Mouse (Mus musculus) liver, embryonic 13.5 days (tissue): Measurements from ENCODE around the gene 4933411K16Rik. TPM values are rescaled to one million over a fixed set of nuclear protein-coding genes. Genes with fewer than 3 reads are reported as not detected.

Experiments used
- ATAC-seq: fragments of 200-750 bp; cut with Nextera tagmentation; 2 replicates; pipeline ENCODE4 v1.8.0; 2017; ENCODE audit warnings: low read depth, mild to moderate bottlenecking, moderate number of reproducible peaks, moderate library complexity
- DNase-seq: peaks from one replicate; pipeline ENCODE4 v3.0.0; 2022
- H3K27ac ChIP-seq: fragments of 300-500 bp; sonication (generic); 2 replicates; pipeline ENCODE4 v1.5.1; 2015; ENCODE audit warnings: moderate library complexity, mild to moderate bottlenecking, inconsistent platforms
- H3K27me3 ChIP-seq: fragments of 300-500 bp; sonication (generic); 2 replicates; pipeline ENCODE4 v1.6.1; 2015; ENCODE audit warnings: mild to moderate bottlenecking, inconsistent platforms
- H3K36me3 ChIP-seq: fragments of 300-500 bp; sonication (generic); 2 replicates; pipeline ENCODE4 v1.6.1; 2015; ENCODE audit warnings: mild to moderate bottlenecking, inconsistent platforms
- H3K4me1 ChIP-seq: fragments of 300-500 bp; sonication (generic); replicated peaks from 2 replicates; pipeline ENCODE4 v1.6.1; 2015; ENCODE audit warnings: inconsistent platforms
- H3K4me2 ChIP-seq: fragments of 300-500 bp; sonication (generic); 2 replicates; pipeline ENCODE4 v1.6.1; 2015; ENCODE audit warnings: inconsistent platforms, mild to moderate bottlenecking, moderate library complexity
- H3K4me3 ChIP-seq: fragments of 300-500 bp; sonication (generic); replicated peaks from 2 replicates; pipeline ENCODE4 v1.5.1; 2015; ENCODE audit warnings: mild to moderate bottlenecking, inconsistent platforms
- H3K9ac ChIP-seq: fragments of 300-500 bp; sonication (generic); 2 replicates; pipeline ENCODE4 v1.6.1; 2015; ENCODE audit warnings: mild to moderate bottlenecking, inconsistent platforms
- H3K9me3 ChIP-seq: fragments of 300-500 bp; sonication (generic); replicated peaks from 2 replicates; pipeline ENCODE4 v1.6.1; 2016; ENCODE audit warnings: inconsistent platforms
- WGBS: fragments of 180-500 bp; shearing (Covaris S2); methylation state at CpG from one replicate; pipeline ENCODE4 v1.1.7; 2015; ENCODE audit not compliant: insufficient replicate concordance; 5-methylcytosine and 5-hydroxymethylcytosine counted together
- polyA plus RNA-seq: library from polyadenylated mRNA; unstranded; fragments of >200 nt; fragmentation: Nextera tagmentation; extraction: Ambion mirVana; gene quantifications from 2 replicates; pipeline ENCODE4 v1.2.1, GENCODE M21; 2015

Gene 4933411K16Rik
- polyA plus RNA-seq, 1 experiment from 2014 or later: not detected

GRCm38 (mm10) chr19:42036357-42036756 is 15.7 kb upstream of the 4933411K16Rik start:
- WGBS: 80% methylated on average over 3 of the region's 3 CpGs
- H3K4me3 ChIP-seq: no peak overlapping the region

GRCm38 (mm10) chr19:42037167-42037702 is 14.8 kb upstream of the 4933411K16Rik start:
- Histone ChIP-seq H3K4me3 (no peak overlapping the region), H3K27ac (no peak overlapping the region), H3K4me1 (peaks cover 5% of the 10 kb centered on the region; the same call in 1 of the 2 replicates), H3K36me3 (no peaks in the 10 kb centered on the region), H3K9me3 (no peaks in the 10 kb centered on the region), H3K4me2 (no peak overlapping the region), H3K9ac (no peak overlapping the region), H3K27me3 (peaks cover 18% of the 10 kb centered on the region; the same call in 1 of the 2 replicates)
- DNase-seq (no peak), ATAC-seq (no peak)
- WGBS: 61% methylated on average over 11 of the region's 11 CpGs

More at GRCm38 (mm10) chr19:42036357-42036756, 15.7 kb upstream of the 4933411K16Rik start:
- DNase-seq (no peak), ATAC-seq (no peak)
- Histone ChIP-seq H3K9me3 (no peaks in the 10 kb centered on the region), H3K27me3 (peaks cover 16% of the 10 kb centered on the region; the same call in 1 of the 2 replicates), H3K36me3 (no peaks in the 10 kb centered on the region), H3K9ac (no peak overlapping the region), H3K4me1 (peaks cover 5% of the 10 kb centered on the region; the same call in 1 of the 2 replicates), H3K27ac (no peak overlapping the region), H3K4me2 (no peak overlapping the region)

- Histone ChIP-seq H3K27ac (no peak overlapping the region), H3K4me1 (peaks cover 5% of the 10 kb centered on the region; the same call in 1 of the 2 replicates), H3K9ac (no peak overlapping the region), H3K4me2 (no peak overlapping the region), H3K27me3 (peaks cover 18% of the 10 kb centered on the region; the same call in 1 of the 2 replicates), H3K4me3 (no peak overlapping the region), H3K9me3 (no peaks in the 10 kb centered on the region), H3K36me3 (no peaks in the 10 kb centered on the region)
- DNase-seq (no peak), ATAC-seq (no peak)
- 71% methylated on average over 12 of the region's 12 CpGs for WGBS
Observed at GRCm38 (mm10) chr19:42038310-42038709, 13.7 kb upstream of the 4933411K16Rik start.

GRCm38 (mm10) chr19:42043988-42044387 is 8.1 kb upstream of the 4933411K16Rik start:
- no peaks in the 10 kb centered on the region for H3K36me3 ChIP-seq
- ATAC-seq (no peak), DNase-seq (no peak)
- H3K4me1 ChIP-seq: peaks cover 10% of the 10 kb centered on the region
- no peak overlapping the region for H3K4me3 ChIP-seq
- 72% methylated on average over 6 of the region's 6 CpGs for WGBS
- H3K4me2 ChIP-seq: no peak overlapping the region
- H3K9ac ChIP-seq: no peak overlapping the region
- H3K9me3 ChIP-seq: no peaks in the 10 kb centered on the region
- H3K27ac ChIP-seq: no peak overlapping the region
- peaks cover 13% of the 10 kb centered on the region; the same call in 1 of the 2 replicates for H3K27me3 ChIP-seq

- peak within 1 kb of the TSS; percentile 54 for H3K27ac ChIP-seq
- peaks cover 10% of the 10 kb centered on the region for H3K4me1 ChIP-seq
- peak; percentile 79 for ATAC-seq
- peak within 1 kb of the TSS; percentile 58 for H3K4me2 ChIP-seq
- 0 out of 2 replicates have a peak, but pooled peaks cover 6% of the 10 kb centered on the region for H3K27me3 ChIP-seq
- 20% methylated on average over 23 of the region's 23 CpGs for WGBS
- peak; percentile 56 for DNase-seq
- H3K36me3 ChIP-seq: no peaks in the 10 kb centered on the region
- peak within 1 kb of the TSS; percentile 44 for H3K4me3 ChIP-seq
- peak within 1 kb of the TSS; percentile 33 for H3K9ac ChIP-seq
- H3K9me3 ChIP-seq: no peaks in the 10 kb centered on the region
Observed at GRCm38 (mm10) chr19:42045269-42046102, 6.6 kb upstream of the 4933411K16Rik start, which contains the start of gene Hoga1. TSS of gene Hoga1 (plus strand) at chr19:42045610.

GRCm38 (mm10) chr19:42050251-42050650 is 1.8 kb upstream of the 4933411K16Rik start:
- H3K27ac ChIP-seq: no peak overlapping the region
- H3K9me3 ChIP-seq: no peaks in the 10 kb centered on the region
- H3K9ac ChIP-seq: no peak overlapping the region
- 63% methylated on average over 1 of the region's 1 CpGs for WGBS
- peaks cover 14% of the 10 kb centered on the region for H3K4me1 ChIP-seq
- H3K27me3 ChIP-seq: no peaks in the 10 kb centered on the region
- DNase-seq (no peak), ATAC-seq (no peak)
- H3K4me3 ChIP-seq: no peak overlapping the region
- no peaks in the 10 kb centered on the region for H3K36me3 ChIP-seq
- no peak overlapping the region for H3K4me2 ChIP-seq

GRCm38 (mm10) chr19:42051351-42051750 is 697 bp upstream of the 4933411K16Rik start:
- Histone ChIP-seq H3K27ac (no peak overlapping the region), H3K4me3 (no peak overlapping the region), H3K9ac (no peak overlapping the region), H3K4me1 (peaks cover 7% of the 10 kb centered on the region), H3K4me2 (no peak overlapping the region), H3K27me3 (no peaks in the 10 kb centered on the region), H3K36me3 (no peaks in the 10 kb centered on the region), H3K9me3 (no peaks in the 10 kb centered on the region)
- no peak for ATAC-seq
- no peak for DNase-seq
- WGBS: 80% methylated on average over 3 of the region's 3 CpGs

- Histone ChIP-seq H3K4me3 (no peak overlapping the region), H3K4me2 (no peak overlapping the region), H3K36me3 (no peaks in the 10 kb centered on the region), H3K27me3 (0 out of 2 replicates have a peak, but pooled peaks cover 3% of the 10 kb centered on the region), H3K9ac (no peak overlapping the region), H3K27ac (no peak overlapping the region), H3K9me3 (no peaks in the 10 kb centered on the region), H3K4me1 (peaks cover 7% of the 10 kb centered on the region)
- ATAC-seq (no peak), DNase-seq (no peak)
- 64% methylated on average over 6 of the region's 6 CpGs for WGBS
Observed at GRCm38 (mm10) chr19:42054255-42054654, 2.2 kb downstream of the 4933411K16Rik start.

- Histone ChIP-seq H3K4me3 (no peak overlapping the region), H3K36me3 (0 out of 2 replicates have a peak, but pooled peaks cover 4% of the 10 kb centered on the region), H3K27ac (no peak overlapping the region), H3K27me3 (0 out of 2 replicates have a peak, but pooled peaks cover 3% of the 10 kb centered on the region), H3K9me3 (no peaks in the 10 kb centered on the region), H3K9ac (no peak overlapping the region), H3K4me1 (peaks cover 6% of the 10 kb centered on the region), H3K4me2 (no peak overlapping the region)
- no peak for ATAC-seq
- 74% methylated on average over 2 of the region's 2 CpGs for WGBS
- DNase-seq: no peak
Observed at GRCm38 (mm10) chr19:42055881-42056280, 3.8 kb downstream of the 4933411K16Rik start.

- Histone ChIP-seq H3K4me1 (peaks cover 11% of the 10 kb centered on the region), H3K4me3 (no peak overlapping the region), H3K36me3 (0 out of 2 replicates have a peak, but pooled peaks cover 4% of the 10 kb centered on the region), H3K27ac (no peak overlapping the region), H3K4me2 (no peak overlapping the region), H3K9ac (no peak overlapping the region), H3K27me3 (0 out of 2 replicates have a peak, but pooled peaks cover 3% of the 10 kb centered on the region), H3K9me3 (no peaks in the 10 kb centered on the region)
- DNase-seq (no peak), ATAC-seq (no peak)
- WGBS: 64% methylated on average over 6 of the region's 6 CpGs
Observed at GRCm38 (mm10) chr19:42056719-42057409, 4.8 kb downstream of the 4933411K16Rik start.

- WGBS: 54% methylated on average over 7 of the region's 7 CpGs
- H3K9me3 ChIP-seq: no peaks in the 10 kb centered on the region
- H3K4me3 ChIP-seq: no peak overlapping the region
- ATAC-seq (no peak), DNase-seq (no peak)
- H3K4me2 ChIP-seq: no peak overlapping the region
- 0 out of 2 replicates have a peak, but pooled peaks cover 4% of the 10 kb centered on the region for H3K36me3 ChIP-seq
- H3K9ac ChIP-seq: no peak overlapping the region
- H3K27me3 ChIP-seq: 0 out of 2 replicates have a peak, but pooled peaks cover 3% of the 10 kb centered on the region
- H3K27ac ChIP-seq: no peak overlapping the region
- peaks cover 11% of the 10 kb centered on the region for H3K4me1 ChIP-seq
Observed at GRCm38 (mm10) chr19:42058426-42058825, 6.4 kb downstream of the 4933411K16Rik start.
